Mouse (Mus musculus): ENCODE measurements around the gene Rcbtb2.
A peak's percentile ranks its signal among the peaks of the same experiment; 100 is the strongest.
"Not testable (repeated sequence)": the region's sequence is repeated elsewhere in the genome, so short reads cannot be mapped to it uniquely, and the experiment has no call there.

Rcbtb2 gene

DNA sequence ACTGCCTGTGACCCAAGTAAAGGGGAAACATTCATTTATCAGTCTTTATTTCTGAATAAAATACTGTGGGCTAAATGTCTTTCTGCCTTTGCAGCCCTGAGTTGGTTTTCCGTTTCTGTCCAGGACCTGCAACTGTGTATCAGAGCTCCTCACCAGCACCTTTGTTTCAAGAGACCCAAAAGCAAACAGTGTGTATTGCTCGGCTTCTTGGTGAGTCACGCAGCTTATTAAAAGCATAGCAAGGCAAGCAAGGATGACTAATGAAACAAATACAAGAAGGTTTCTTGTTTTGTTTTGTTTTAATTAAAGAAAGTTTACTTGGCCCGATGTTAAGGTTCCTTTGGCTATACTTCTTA lies at the start of gene Rcbtb2:
Rcbtb2 (plus strand) TSS at position 115 of the 356 bp plus-strand sequence.
- no peak for DNase-seq

DNA sequence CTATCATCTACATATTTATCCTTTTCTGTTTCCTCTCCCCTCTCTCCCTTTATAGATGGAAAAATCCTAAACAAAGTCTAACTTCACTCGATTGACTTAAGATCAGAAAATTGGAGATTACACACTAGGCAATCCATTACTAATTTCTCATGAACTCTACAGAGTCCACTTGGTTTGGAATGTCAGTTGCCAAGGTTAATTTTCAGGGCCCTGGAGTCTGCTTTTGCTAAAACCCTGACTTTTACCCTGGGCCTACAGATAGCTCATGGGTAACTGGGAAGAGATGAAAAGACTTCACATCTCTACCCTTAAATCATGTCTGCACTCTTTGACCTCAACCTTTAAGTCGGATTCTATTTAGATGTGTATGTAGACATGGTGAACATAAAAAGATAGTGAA lies 39.3 kb upstream of the Rcbtb2 start:
- no peak for DNase-seq

DNA sequence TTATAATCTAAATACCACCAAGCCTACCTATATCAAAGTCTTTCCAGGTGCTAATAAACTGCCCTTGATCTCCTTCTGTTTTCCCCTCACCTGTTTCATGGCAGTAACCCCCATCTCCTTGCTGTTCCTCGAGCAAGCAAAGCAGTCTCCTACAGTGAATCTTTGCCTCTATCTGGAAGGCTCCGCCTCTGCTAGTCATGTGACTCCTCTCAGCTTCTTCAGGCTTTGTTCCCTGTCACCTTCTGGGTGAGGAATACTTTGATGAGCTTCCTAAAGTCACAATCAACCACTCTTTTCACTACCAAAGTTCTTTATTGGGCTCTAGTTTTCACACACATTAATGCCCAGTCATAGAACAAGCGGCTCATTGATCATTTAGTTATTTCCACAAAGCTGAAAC lies 36.4 kb upstream of the Rcbtb2 start:
- DNase-seq, result no peak

DNA sequence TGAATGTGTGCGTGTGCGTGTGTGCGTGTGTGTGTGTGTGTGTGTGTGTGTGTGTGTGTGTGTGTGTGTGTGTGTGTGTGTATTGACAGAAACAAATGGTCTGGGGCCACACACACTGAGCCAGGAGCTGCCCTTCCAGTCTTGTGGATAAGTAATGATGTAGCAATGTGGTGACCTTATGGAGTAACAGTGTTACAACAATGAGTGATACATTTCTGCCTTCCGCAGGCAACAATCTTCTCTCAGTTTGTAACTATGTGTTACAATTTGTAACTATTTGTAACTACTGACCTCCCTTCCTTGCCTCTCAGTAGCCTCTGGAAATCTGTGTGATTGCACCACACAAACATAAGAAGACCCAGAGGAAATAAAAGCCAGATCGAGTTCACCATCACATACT lies 35.6 kb upstream of the Rcbtb2 start:
- no peak for DNase-seq

DNA sequence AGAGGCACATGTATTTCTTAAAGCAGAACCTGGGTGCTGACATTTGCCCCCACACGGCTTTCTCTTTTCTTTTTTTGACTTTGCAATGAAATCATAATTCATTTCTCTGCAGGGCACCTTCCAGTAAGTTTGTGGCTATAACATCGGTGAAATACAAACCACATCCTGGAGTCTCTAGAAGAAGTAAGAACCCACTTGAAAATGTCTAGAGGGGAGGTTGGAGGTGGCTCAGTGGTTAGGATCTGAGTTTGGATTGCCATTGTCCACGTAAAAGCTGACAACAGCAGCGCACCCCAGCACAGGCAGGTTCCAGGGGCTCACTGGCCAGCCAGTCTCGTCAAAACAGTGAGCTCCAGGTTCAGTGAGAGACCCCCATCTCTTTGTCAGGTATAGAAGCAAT lies 35.1 kb upstream of the Rcbtb2 start:
- no peak for DNase-seq

DNA sequence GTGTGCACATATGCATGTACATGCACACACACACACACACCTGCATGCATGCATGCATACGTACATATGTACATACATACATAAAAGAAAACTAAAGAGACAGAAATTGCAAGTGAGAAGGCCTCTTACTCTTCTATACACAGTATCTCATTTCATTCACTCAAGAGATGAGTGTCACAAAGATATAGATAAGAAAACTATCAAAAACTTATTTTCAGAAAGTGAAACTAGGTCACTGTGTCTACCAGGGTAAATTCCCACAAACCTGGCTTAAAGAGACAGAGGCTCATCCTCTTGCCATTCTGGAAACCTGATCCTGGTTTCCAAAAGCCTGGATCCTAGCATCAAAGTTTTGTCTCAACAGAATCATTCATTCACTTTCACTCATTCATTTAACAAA lies 34.6 kb upstream of the Rcbtb2 start:
- no peak for DNase-seq

DNA sequence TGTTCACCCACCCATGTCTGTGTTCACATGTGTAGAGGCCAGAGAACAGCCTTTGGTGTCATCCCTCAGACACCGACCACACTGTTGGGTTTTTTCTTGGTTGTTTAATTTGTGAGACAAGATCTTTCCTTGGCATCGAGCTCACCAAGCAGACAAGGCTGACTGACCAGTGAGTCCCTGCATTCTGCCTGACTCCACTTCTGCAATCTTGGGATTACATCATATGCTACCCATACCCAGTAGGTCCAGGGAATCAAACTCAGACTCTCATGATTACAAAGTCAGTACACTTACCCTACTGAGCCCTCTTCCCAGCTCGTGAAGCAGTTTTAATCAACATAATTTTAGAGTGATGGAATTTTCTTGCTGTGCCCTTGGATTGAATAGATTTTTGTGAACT lies 30.0 kb upstream of the Rcbtb2 start:
- no peak for DNase-seq

DNA sequence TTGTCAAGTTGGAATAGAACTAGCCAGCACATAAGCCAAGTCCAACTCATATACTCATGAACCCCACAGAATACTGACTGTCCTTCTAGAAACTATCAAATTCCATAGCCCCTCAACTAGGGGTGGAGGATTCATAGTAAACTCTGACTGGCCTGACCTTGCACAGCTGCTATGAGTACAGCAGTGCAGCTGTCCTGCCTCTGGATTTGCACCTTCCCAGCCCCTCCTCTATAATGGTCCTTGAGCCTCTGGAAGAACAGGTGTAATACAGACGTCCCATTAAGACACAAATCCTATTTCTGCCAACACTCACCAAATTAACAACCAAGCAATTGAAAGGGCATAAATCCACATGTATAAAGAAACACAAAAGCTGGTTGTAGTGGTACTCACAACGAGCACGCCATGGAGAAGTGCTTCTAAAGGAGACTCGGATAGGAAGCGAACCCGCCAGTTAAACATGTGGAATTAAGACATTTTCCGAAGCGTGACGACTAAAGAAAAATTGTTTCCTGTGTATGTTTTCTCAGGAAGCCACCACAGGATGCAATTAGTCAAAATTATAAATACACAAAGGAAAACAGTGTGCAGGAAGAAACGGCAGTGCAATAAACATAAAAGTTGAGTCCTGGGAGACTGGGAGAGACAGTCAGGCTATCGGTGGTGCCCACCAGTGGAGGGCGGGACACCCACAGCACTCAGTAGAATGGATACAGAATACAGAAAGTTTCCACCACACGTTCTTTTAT lies 27.9 kb upstream of the Rcbtb2 start:
- no peak for DNase-seq

DNA sequence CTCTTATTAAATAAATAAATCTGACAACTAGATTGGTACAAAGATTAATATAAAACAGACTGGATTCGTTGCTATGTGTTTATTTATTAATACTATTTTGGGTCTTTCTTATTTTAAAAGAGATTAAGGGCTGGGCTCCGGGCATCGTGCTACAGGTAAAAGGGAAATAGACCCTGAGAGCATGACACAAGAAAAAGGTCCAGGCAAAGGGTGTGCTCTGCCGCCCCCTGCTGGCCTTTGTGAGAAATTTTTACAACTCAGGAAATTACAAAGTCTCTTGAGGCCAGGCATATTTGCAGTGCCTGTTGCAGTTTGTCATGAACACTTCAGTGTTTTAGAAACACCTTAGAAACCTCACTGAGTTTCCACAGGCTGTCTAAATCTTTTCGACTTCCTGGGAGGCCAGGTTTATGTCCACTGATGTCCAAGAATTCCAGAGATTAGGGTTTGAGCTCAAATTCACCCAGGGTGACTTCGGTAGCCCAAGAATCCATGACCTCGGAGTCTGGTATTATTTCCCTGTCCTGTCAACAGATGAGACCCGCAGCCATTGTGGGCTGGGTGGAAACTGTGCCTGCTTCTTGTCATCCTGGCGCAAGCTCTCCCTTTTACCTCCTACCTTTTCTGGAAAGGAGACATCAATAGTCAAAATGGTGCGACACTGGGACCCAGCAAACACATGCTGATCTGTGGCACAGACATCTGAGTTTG lies 24.0 kb upstream of the Rcbtb2 start:
- DNase-seq, result no peak

DNA sequence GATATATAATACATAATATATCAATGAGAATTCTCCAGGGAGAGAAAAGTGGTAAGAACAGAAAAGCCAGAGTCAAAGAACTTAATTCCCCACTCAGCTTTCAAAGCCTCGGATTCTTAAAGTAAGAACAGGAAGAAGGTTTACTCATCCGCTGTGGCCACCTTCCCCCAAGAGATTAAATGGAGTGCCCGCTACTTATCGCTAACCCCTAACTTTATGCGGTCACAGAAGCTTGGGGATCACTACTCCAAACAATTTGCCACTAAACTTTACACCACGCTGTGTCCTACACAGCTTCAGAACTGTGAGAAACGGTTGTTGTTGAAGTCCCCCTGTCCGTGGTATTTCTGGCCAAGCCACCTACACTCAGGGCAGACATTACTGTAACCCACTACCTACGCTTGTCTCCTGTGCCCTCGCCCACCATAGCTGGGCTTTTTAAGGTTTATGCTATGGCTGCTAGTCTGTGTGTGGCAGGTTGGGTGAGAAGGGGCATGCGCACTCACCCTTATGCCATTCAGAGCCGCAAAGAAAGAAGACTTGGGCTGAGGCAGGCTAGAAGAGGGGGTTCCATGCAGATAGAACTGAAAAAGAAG lies 20.5 kb upstream of the Rcbtb2 start:
- DNase-seq, result no peak

DNA sequence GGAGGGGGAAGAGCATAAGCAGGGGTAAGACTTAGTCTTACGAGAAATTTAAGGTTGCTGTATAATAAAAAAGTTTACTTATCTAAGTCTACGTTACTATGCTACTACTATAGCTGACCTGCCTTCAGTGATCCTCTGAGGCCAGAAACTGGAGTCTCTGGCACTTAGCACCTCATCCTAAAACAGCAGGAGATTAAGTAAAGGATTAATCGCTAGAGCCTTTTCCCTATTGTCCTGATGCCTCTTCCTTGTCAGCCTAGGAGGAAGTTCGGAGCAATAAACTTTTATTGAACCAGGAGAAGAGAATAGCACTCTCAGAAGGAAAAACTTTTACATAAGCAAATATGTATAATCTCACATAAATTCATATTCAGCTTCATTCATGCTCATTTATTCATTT lies 19.9 kb upstream of the Rcbtb2 start:
- DNase-seq, result not testable (repeated sequence)

DNA sequence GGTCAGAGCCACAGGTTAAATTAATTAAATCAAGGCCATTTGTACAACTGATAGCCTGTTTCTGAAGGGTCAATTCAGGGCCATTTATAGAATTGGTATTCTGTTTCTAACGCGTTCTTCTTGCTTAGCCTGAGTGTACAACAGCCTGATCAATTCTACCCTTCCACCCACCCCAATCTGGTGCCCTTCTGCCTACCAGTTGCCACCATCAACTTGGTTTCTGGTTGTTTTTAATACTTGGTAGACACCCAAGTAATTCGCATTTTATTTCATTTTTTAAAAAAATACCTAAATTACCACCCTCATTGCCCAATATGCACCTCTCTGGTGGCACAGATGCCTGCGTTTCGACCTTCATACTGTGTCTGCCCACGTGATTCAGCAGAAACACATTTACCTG lies 17.9 kb upstream of the Rcbtb2 start:
- no peak for DNase-seq

DNA sequence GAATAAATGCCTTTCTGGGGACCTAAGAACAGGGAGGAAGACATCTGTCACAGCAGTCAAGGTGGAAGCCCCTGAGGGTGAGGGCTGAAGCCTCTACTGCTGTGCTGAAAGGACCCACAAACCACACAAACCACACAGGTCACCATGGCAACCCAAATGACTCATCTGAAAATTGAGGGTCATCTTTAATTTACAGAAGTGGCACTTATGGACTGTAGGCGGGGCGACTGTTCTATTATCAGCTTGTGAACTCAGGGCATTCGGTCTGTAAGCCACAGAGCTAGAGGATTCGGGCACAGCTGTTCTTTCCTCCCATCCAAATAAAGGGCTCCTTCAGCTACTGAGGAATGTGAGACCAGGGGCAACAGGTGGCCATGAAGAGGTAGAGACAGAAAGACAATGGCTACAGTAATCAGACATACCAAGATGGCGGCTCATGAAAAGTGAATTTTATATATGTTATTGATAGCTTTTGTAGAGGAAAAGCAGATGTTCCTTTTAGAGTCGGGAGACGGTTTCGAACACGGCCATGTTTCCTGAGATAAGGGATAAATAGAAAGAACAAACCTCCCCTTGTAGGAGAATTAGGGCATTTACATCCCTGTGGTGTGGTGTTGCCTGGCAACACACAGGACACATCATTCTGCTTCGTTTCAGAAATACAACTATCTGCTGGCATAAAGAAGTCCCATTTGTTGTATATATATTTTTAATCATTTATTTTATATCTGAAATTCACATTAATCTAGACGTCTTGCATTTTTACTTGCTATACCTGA lies 17.2 kb upstream of the Rcbtb2 start:
- DNase-seq, result no peak

DNA sequence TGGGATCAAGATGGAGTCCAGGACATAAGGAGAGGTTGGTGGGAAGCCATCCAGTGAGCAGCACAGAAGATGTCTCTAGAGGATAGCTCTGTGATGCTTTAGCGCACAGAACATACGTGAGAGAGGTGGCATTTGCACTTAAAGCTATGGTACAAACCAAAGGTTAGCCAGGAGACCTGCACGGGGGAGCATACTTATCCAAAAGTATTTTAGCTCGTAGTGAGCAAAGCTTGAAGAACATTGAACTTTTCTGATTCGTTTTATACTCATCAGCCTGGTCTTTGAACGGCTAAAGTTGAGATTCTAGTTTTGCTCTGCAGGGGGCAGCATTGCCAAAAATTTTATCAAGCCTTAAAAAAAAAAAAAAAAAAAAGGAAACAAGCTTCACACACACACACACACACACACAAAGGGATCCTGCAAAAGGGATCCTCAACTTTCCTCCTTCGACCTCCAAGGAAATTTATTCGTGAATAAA lies 16.6 kb upstream of the Rcbtb2 start:
- DNase-seq, result peak; percentile 41

DNA sequence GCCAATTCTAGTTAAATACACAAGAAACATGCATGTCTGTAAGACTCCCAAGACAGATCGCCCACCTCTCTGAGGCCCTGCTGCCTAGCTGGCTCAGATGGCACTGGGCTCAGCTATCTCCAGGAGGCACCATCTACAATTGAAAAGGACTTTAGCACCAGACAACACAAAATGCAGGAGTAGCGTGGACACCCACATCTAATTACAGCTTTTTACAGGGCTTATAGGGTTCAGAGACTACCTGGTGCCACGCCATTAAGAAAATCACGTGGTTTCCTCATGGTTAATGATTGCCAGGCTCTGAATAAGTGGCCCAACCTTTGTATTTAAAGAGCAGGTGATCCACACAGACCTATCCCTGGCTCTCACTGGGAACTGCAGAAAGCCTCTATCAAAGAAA lies 15.9 kb upstream of the Rcbtb2 start:
- no peak for DNase-seq

DNA sequence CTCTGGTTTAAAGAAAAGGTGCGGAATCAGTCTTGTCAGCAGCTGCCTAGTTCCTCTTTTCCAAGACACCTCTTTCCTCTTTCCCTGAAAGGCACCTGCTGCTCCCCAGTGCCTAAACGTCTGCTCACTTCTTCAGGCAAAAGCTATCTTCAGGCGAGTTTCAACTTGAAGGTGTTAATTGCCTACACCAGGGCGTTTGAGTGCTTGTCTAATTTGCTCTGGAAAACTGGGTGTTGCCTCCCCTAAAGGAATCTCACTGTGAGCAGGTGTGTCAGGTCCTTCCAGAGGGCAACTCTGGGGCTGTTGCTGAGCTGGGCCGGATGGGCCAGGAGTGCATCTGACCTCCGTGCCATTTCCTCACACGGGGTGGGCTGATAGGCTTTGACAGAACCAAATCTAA lies 15.5 kb upstream of the Rcbtb2 start:
- no peak for DNase-seq

DNA sequence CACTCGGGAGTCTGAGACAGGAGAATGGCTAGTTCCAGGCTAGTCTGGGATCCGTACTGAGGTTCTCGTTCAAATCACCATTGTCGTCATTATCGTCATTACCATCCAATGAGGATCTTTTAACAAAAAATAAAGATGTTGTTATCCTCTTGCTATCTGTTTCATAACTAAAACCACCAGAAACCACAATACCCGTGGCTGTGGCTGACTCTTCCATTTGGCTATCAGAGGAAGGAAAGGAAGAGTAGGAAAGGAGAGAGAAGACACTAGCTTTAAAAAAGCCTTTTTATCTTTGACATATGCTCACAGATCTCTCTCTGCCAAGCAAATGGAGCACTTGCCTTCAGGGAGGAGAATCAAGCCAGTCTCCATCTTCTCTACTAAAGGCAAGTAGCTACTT lies 14.9 kb upstream of the Rcbtb2 start:
- DNase-seq, result no peak

DNA sequence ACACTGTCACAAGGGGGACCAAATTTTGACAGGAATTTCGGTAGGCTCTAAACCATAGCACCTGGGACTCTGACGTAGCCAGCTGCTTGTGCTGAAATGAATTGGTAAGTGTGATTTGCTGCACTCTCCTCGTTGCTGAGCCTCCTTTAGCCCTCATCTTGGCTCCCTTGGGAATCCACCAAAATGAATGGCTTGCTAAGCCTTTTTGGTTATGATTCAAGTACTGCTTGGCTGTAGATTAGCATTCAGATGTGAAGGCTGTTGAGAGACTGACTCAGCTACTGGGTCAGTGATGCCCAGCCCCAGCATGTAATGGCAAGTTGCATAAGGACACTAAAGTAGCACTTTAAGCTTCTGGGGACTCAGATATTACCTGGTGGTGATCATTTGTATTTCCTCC lies 12.2 kb upstream of the Rcbtb2 start:
- no peak for DNase-seq

DNA sequence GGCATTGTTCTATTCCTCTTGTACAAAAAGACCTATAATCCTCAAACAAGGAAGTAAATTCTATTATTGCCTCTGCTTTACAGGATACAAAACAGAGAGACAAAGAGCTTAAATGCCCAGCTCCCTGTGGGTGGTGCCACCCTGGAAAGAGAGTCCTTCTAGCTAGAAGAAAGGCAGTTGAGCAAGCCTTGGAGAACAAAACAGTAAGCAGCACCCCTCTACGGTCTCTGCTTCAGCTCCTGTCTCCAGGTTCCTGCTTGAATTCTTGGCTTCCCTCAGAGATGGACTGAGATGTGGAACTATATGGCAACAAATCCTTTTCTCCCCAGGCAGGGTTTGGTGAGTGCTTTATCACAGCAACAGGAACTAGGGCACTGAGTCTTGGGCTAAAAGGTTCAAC lies 11.7 kb upstream of the Rcbtb2 start:
- no peak for DNase-seq

DNA sequence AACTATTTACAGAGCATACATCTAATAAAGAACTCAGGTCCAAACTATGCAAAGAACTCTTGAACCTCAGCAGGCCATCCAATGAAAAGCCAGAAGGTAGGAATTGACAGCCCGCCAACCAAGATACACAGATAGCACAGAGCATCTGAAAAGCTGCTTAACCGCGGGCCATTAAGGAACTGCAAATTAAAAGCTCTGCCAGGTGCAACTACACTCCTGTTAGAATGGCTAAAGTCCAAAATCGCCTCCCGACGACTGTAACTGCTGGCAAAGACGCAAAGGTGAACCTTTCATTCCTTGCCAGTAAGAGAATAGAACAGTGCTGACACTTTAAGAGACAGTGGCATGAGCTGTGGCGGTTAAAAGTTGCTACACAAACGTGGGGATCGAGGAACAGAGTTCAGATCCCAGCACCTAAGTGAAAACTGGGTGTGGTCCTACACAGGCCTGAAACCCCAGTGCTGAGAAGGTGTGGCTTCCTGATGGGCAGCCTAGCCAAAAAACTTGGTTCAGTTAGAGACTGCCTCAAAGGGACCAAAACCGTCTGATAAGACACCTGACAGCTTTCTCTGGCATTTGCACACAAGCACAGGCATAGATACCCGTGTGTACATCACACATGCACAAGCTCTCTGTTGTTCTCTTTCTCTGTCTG lies 10.5 kb upstream of the Rcbtb2 start:
- no peak for DNase-seq

DNA sequence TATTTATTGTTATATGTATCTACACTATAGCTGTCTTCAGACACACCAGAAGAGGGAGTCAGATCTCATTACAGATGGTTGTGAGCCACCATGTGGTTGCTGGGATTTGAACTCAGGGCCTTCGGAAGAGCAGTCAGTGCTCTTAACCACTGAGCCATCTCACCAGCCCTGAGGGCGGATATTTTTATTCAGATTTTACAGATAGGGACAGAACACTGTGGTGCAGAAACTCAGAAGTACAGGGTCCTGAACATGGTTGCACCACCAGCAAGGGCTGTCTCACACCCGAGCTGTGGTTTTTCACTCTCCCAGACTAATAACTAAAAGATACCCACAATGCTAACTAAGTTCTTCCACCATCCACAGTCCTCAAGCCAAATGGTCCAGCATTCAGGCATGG lies 7.9 kb upstream of the Rcbtb2 start:
- not testable (repeated sequence) for DNase-seq

DNA sequence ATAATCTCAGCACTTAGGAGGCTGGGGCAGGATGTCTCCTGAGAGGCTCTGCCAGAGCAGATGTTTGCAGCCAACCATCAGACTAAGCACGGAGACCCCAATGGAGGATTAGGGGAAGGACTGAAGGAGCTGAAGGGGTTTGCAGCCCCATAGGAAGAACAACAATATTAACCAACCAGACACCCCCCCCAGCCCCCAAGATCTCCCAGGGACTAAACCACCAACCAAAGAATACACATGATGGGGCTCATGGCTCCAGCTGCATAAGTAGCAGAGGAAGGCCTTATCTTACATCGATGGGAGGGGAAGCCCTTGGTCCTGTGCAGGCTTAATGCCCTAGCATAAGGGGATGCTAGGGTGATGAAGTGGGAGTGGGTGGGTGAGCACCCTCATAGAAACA lies 6.5 kb upstream of the Rcbtb2 start:
- DNase-seq, result no peak

DNA sequence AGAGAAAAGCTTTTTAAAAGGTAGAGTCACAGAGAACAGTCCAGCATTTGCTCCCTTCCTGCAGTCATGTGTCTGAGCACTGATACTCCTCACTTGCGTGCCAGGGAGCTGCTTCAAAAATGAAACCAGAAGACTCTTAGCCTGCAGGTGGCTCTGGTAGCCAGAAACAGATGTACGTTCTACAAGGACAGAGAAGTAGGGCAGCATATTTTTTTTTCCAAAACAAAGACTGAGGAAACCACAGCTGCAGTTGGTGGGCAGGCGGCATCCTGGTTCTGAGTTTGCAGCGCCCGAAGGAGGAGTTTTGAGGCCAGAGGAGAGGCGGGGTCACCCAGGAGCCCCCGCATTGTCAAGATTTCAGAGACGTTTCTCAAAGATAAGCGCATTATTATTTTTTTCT lies 5.9 kb upstream of the Rcbtb2 start:
- DNase-seq, result no peak
